Mouse (Mus musculus): Measurements from ENCODE around the gene Tmem33. TPM values are rescaled to one million over a fixed set of nuclear protein-coding genes. Genes with fewer than 3 reads are reported as not detected.

Tmem33 gene
- polyA plus RNA-seq, 1 experiment from 2014 or later: 66.0 TPM

DNA sequence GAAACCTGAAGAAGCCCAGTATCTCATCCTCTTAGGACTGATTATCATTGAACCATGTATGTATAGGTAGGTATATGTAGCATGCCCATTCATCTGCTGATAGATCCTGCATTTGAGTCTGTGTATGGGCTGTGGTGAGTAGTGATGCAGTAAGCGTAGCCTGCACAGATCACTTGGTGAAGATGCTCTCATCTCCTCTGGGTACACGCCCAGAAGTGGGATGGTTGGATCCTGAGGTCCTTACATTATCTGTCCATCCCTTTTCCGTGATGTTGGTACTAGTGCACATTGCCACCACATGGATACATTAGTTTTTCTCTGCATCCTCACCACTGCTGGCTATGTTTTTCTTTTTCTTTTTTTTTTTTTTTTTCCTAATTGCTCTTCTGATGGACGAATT is 19.5 kb downstream of the Tmem33 start:
- Histone ChIP-seq H3K4me2 (ENCODE audit: low read depth, low read length) (no peak overlapping the region), H3K36me3 (ENCODE audit: control insufficient read depth, insufficient read depth, low read length) (peaks cover under 1% of the 10 kb centered on the region; the same call in 1 of the 2 replicates), H3K27ac (ENCODE audit: low read depth, low read length) (no peak overlapping the region), H3K9me3 (ENCODE audit: control insufficient read depth, low read length) (no peaks in the 10 kb centered on the region), H3K4me3 (ENCODE audit: low read depth, low read length) (no peak overlapping the region), H3K27me3 (ENCODE audit: control insufficient read depth, insufficient read depth, low read length) (no peaks in the 10 kb centered on the region), H3K4me1 (ENCODE audit: control insufficient read depth, insufficient read depth, low read length) (no peaks in the 10 kb centered on the region), H3K9ac (replicated peaks; ENCODE audit: low read depth, low read length) (no peak overlapping the region)
- 97% methylated on average over 4 of the region's 4 CpGs for WGBS
- no peak for ATAC-seq (ENCODE audit: low read depth)

DNA sequence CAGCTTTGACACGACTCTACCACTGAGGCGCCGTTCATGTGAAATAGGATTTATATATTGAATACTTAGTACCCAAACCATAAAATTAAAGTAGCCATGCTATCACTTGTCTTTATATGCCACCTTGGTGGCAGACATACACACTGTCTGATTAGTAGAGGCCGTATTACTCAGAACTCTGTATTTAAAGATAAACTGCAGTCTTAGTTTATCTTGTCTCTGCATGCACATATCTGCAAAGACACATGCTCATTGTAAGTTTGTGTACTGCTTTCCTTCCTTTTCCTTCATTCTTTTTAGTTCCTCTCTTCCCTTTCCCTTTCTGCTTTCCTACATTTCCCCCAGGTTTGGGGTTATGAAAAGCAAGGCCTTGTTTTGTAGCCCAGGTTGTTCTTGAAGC is 20.0 kb downstream of the Tmem33 start:
- 87% methylated on average over 4 of the region's 4 CpGs for WGBS
- no peak overlapping the region for H3K4me3 ChIP-seq (ENCODE audit: low read depth, low read length)
- H3K4me1 ChIP-seq (ENCODE audit: control insufficient read depth, insufficient read depth, low read length): no peaks in the 10 kb centered on the region
- H3K9ac ChIP-seq (replicated peaks; ENCODE audit: low read depth, low read length): no peak overlapping the region
- no peaks in the 10 kb centered on the region for H3K9me3 ChIP-seq (ENCODE audit: control insufficient read depth, low read length)
- H3K36me3 ChIP-seq (ENCODE audit: control insufficient read depth, insufficient read depth, low read length): peaks cover 6% of the 10 kb centered on the region; the same call in 1 of the 2 replicates
- no peak overlapping the region for H3K27ac ChIP-seq (ENCODE audit: low read depth, low read length)
- no peak overlapping the region for H3K4me2 ChIP-seq (ENCODE audit: low read depth, low read length)
- no peak for ATAC-seq (ENCODE audit: low read depth)
- H3K27me3 ChIP-seq (ENCODE audit: control insufficient read depth, insufficient read depth, low read length): no peaks in the 10 kb centered on the region

DNA sequence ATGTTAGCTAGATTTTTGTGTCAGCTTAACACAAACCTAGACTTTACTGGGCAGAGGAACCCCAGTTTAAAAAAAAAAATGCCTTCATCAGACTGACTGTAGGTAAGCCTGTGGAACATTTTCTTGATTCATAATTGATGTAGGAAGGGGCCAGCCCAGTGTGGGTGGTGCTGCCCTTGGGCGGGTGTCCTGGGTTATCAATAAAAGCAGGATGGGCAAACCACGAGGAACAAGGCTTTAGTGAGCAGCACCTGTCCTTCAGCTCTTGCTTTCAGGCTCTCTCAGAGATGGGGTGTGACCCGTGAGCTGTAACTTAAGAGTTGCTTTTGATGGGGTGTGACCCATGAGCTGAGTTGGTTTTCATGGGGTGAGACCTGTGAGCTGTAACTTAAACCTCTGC is 34.7 kb downstream of the Tmem33 start:
- no peaks in the 10 kb centered on the region for H3K27me3 ChIP-seq (ENCODE audit: control insufficient read depth, insufficient read depth, low read length)
- 87% methylated on average over 3 of the region's 3 CpGs for whole genome bisulfite sequencing
- no peak overlapping the region for H3K9ac ChIP-seq (replicated peaks; ENCODE audit: low read depth, low read length)
- H3K4me3 ChIP-seq (ENCODE audit: low read depth, low read length): no peak overlapping the region
- H3K4me1 ChIP-seq (ENCODE audit: control insufficient read depth, insufficient read depth, low read length): no peaks in the 10 kb centered on the region
- no peak for ATAC-seq (ENCODE audit: low read depth)
- no peak overlapping the region for H3K4me2 ChIP-seq (ENCODE audit: low read depth, low read length)
- no peaks in the 10 kb centered on the region for H3K9me3 ChIP-seq (ENCODE audit: control insufficient read depth, low read length)
- H3K36me3 ChIP-seq (ENCODE audit: control insufficient read depth, insufficient read depth, low read length): no peaks in the 10 kb centered on the region
- H3K27ac ChIP-seq (ENCODE audit: low read depth, low read length): no peak overlapping the region

DNA sequence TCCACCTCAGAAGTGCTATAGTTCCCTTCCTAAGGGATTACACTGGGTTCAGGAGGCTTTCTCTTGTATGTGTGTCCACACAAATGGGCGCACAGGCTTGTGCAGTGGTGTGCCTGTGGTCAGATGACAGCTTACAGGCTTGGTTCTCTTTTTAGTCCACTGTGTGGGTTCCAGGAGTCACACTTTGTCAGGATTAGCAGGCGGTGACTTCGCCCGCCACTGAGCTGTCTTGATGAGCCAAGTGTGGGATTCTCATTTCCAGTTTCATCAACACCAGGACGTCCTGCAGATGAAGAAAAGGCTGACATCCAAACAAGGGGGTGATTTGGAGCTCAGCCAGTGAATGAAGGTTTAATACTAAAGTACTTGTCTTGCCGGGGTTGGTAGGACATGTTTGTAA is 35.3 kb downstream of the Tmem33 start:
- no peaks in the 10 kb centered on the region for H3K27me3 ChIP-seq (ENCODE audit: control insufficient read depth, insufficient read depth, low read length)
- H3K36me3 ChIP-seq (ENCODE audit: control insufficient read depth, insufficient read depth, low read length): no peaks in the 10 kb centered on the region
- WGBS: 83% methylated on average over 6 of the region's 6 CpGs
- H3K27ac ChIP-seq (ENCODE audit: low read depth, low read length): no peak overlapping the region
- no peak overlapping the region for H3K9ac ChIP-seq (replicated peaks; ENCODE audit: low read depth, low read length)
- no peaks in the 10 kb centered on the region for H3K4me1 ChIP-seq (ENCODE audit: control insufficient read depth, insufficient read depth, low read length)
- H3K4me3 ChIP-seq (ENCODE audit: low read depth, low read length): no peak overlapping the region
- H3K4me2 ChIP-seq (ENCODE audit: low read depth, low read length): no peak overlapping the region
- ATAC-seq (ENCODE audit: low read depth): no peak
- H3K9me3 ChIP-seq (ENCODE audit: control insufficient read depth, low read length): no peaks in the 10 kb centered on the region

DNA sequence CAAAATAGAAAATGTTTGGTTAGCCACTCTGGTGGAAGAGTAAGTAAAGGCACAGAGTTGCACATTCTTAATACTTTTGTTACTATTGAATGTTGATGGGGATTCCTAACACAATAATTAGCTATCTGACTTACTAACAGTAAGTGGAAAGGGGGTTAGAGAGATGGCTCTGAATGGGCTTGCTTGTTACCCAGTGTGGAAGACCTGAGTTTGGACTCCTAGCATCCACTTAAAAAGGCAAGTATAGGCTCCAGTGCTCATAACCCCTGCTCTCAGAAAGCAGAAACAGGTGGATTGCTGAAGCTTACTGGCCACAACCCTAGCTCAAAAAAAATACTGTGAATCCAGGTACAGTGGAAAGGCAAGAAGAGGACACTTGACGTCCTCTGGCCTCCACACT is 35.8 kb downstream of the Tmem33 start:
- H3K36me3 ChIP-seq (ENCODE audit: control insufficient read depth, insufficient read depth, low read length): no peaks in the 10 kb centered on the region
- no peaks in the 10 kb centered on the region for H3K9me3 ChIP-seq (ENCODE audit: control insufficient read depth, low read length)
- no peaks in the 10 kb centered on the region for H3K4me1 ChIP-seq (ENCODE audit: control insufficient read depth, insufficient read depth, low read length)
- no peak overlapping the region for H3K4me2 ChIP-seq (ENCODE audit: low read depth, low read length)
- no peaks in the 10 kb centered on the region for H3K27me3 ChIP-seq (ENCODE audit: control insufficient read depth, insufficient read depth, low read length)
- H3K27ac ChIP-seq (ENCODE audit: low read depth, low read length): no peak overlapping the region
- 95% methylated on average over 1 of the region's 1 CpGs for WGBS
- no peak for ATAC-seq (ENCODE audit: low read depth)
- H3K4me3 ChIP-seq (ENCODE audit: low read depth, low read length): no peak overlapping the region
- no peak overlapping the region for H3K9ac ChIP-seq (replicated peaks; ENCODE audit: low read depth, low read length)

DNA sequence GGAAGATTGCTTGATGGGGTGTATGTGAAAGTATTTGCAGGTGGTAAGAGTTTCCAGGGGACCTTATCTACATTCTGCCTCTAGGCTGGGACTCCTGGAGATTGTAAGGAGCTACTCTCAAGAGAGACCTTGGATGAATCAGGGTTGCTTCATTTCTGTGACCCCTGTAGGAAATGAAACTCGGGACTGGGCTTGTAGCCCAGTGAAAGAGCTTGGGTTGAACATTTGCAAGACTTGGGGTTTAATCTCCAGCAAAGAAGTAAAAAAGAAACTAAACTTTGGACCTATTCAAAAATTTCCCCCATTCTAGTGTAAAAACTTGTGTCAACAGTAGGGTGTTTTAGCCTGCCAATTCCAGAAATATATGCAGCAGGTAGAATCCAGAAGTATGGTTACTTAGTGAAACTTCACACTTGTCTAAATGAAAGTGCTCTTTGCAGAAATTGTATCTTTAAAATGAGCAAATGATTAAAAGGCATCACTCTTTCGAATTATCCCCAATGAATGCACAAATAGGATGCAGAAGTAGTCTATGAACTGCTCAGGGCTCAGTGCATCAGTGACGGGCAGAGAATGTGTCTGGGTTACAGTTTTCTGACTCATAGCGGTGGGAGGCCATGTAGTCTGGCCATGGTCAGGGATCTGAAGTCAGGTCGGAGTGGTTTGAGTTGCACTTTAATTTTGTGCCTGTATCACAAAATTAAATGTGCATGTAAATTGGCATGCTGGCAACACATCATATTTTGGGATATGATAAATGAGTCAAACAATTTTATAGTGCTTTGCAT is 36.9 kb downstream of the Tmem33 start:
- H3K36me3 ChIP-seq (ENCODE audit: control insufficient read depth, insufficient read depth, low read length): no peaks in the 10 kb centered on the region
- H3K9ac ChIP-seq (replicated peaks; ENCODE audit: low read depth, low read length): no peak overlapping the region
- H3K4me2 ChIP-seq (ENCODE audit: low read depth, low read length): no peak overlapping the region
- no peak overlapping the region for H3K4me3 ChIP-seq (ENCODE audit: low read depth, low read length)
- H3K27ac ChIP-seq (ENCODE audit: low read depth, low read length): no peak overlapping the region
- H3K27me3 ChIP-seq (ENCODE audit: control insufficient read depth, insufficient read depth, low read length): no peaks in the 10 kb centered on the region
- no peaks in the 10 kb centered on the region for H3K4me1 ChIP-seq (ENCODE audit: control insufficient read depth, insufficient read depth, low read length)
- ATAC-seq (ENCODE audit: low read depth): no peak
- 93% methylated on average over 5 of the region's 5 CpGs for WGBS
- H3K9me3 ChIP-seq (ENCODE audit: control insufficient read depth, low read length): no peaks in the 10 kb centered on the region

DNA sequence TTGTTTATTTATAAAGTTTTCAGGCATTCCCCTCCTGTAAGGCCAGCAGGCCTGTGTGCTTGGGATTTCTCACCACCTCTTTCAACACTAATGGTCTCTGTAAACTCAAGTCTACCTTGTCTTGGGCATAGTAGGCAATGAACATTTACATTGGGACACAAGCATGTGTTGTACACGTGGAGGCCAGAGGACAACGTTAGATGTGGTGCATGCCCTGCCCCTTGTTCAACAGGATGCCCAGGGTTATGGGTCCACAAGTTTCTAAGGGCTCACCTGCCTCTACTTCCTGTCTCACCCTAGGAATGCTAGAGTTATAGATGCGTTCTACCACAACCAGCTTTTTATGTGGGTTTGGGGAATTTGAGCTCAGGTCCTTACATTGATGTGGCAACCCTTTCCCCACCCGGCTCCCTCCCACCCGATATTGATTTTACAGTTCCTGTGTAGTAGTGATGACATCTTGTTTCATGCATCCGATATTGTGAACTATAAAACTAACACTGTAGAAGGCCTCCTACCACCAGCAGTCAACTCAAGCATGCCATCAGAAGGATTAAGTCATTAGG is 39.6 kb downstream of the Tmem33 start:
- H3K27me3 ChIP-seq (ENCODE audit: control insufficient read depth, insufficient read depth, low read length): no peaks in the 10 kb centered on the region
- no peak overlapping the region for H3K4me2 ChIP-seq (ENCODE audit: low read depth, low read length)
- no peak overlapping the region for H3K27ac ChIP-seq (ENCODE audit: low read depth, low read length)
- no peak for ATAC-seq (ENCODE audit: low read depth)
- H3K4me3 ChIP-seq (ENCODE audit: low read depth, low read length): no peak overlapping the region
- WGBS: 93% methylated on average over 6 of the region's 6 CpGs
- H3K4me1 ChIP-seq (ENCODE audit: control insufficient read depth, insufficient read depth, low read length): no peaks in the 10 kb centered on the region
- H3K9ac ChIP-seq (replicated peaks; ENCODE audit: low read depth, low read length): no peak overlapping the region
- H3K9me3 ChIP-seq (ENCODE audit: control insufficient read depth, low read length): no peaks in the 10 kb centered on the region
- no peaks in the 10 kb centered on the region for H3K36me3 ChIP-seq (ENCODE audit: control insufficient read depth, insufficient read depth, low read length)

DNA sequence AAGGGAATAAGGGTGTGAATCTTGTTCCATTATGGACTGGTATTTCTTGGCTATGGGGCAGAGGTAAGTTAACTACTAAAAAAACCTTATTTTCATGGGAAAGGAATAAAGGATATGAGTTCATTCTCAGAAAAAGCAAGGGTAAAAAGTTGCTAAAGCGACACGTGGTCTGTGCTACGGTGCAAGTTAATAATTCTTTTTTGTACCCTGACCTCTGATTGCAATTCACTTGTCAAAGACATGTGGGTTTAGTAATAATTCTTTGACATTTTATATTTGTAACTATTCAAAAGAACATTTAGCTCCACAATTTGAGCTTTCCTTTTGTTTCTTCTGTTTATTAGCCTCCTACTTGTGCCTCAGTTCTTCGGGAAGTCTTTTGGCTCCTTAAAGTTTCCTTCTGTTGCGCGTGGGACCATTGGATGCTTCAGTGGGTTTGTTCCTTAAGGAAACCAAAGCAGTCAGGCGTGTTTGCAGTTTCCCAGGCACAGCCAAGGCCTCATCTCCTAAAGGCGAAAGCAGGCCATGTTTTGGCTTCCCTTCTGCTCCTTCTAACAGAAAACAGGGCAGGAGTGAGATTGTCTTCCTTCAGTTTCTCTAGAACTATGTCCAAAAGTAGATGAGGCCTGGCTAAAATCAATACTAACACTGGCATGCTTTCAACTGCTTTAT is 40.7 kb downstream of the Tmem33 start:
- no peaks in the 10 kb centered on the region for H3K36me3 ChIP-seq (ENCODE audit: control insufficient read depth, insufficient read depth, low read length)
- no peaks in the 10 kb centered on the region for H3K27me3 ChIP-seq (ENCODE audit: control insufficient read depth, insufficient read depth, low read length)
- H3K9me3 ChIP-seq (ENCODE audit: control insufficient read depth, low read length): no peaks in the 10 kb centered on the region
- no peak for ATAC-seq (ENCODE audit: low read depth)
- H3K4me2 ChIP-seq (ENCODE audit: low read depth, low read length): no peak overlapping the region
- H3K9ac ChIP-seq (replicated peaks; ENCODE audit: low read depth, low read length): no peak overlapping the region
- no peaks in the 10 kb centered on the region for H3K4me1 ChIP-seq (ENCODE audit: control insufficient read depth, insufficient read depth, low read length)
- no peak overlapping the region for H3K4me3 ChIP-seq (ENCODE audit: low read depth, low read length)
- 95% methylated on average over 8 of the region's 8 CpGs for WGBS
- no peak overlapping the region for H3K27ac ChIP-seq (ENCODE audit: low read depth, low read length)

DNA sequence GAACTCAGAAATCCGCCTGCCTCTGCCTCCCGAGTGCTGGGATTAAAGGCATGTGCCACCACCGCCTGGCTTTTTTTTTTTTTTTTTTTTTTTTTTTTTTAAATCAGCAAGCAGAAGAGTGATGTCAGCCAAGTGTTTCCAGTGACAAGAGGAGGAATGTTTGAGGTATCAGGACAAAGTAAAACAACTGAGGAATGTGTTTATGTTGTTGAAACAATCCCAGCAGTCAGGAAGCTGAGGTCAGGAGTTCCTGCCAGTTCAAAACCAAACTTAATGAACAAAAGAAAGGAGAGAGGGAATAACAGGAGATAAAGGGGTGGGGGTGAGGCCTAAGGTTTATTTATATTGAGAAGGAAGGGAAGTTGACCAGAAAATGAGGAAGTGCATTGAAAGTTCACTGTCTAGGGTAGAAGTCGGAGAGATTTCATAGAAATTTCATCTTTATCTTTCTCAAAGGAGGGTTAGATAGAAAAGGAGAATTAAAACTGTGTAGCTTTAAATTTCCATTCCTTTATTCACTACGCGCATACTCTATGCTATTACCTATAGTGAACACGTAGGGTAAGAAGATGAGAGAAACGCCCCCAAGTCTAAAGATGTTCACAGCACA is 41.5 kb downstream of the Tmem33 start:
- no peak overlapping the region for H3K4me2 ChIP-seq (ENCODE audit: low read depth, low read length)
- no peaks in the 10 kb centered on the region for H3K9me3 ChIP-seq (ENCODE audit: control insufficient read depth, low read length)
- no peak overlapping the region for H3K4me3 ChIP-seq (ENCODE audit: low read depth, low read length)
- H3K36me3 ChIP-seq (ENCODE audit: control insufficient read depth, insufficient read depth, low read length): no peaks in the 10 kb centered on the region
- no peak overlapping the region for H3K9ac ChIP-seq (replicated peaks; ENCODE audit: low read depth, low read length)
- no peak for ATAC-seq (ENCODE audit: low read depth)
- no peaks in the 10 kb centered on the region for H3K4me1 ChIP-seq (ENCODE audit: control insufficient read depth, insufficient read depth, low read length)
- no peak overlapping the region for H3K27ac ChIP-seq (ENCODE audit: low read depth, low read length)
- no peaks in the 10 kb centered on the region for H3K27me3 ChIP-seq (ENCODE audit: control insufficient read depth, insufficient read depth, low read length)
- WGBS: 90% methylated on average over 6 of the region's 8 CpGs

Measured in neural tube, embryonic 14.5 days (tissue).